Mouse (Mus musculus): Measurements from ENCODE around the gene Tmco4. TPM values are rescaled to one million over a fixed set of nuclear protein-coding genes. Genes with fewer than 3 reads are reported as not detected.

Tmco4 gene
- polyA plus RNA-seq, 1 experiment from 2014 or later = 12.7 TPM

- Histone ChIP-seq H3K27me3 (ENCODE audit: control insufficient read depth, insufficient read depth, low read length) (no peaks in the 10 kb centered on the region), H3K9ac (ENCODE audit: low read length) (no peak overlapping the region), H3K4me2 (ENCODE audit: low read depth, low read length) (no peak overlapping the region), H3K4me1 (ENCODE audit: control insufficient read depth, insufficient read depth, low read length) (no peaks in the 10 kb centered on the region), H3K9me3 (replicated peaks; ENCODE audit: control insufficient read depth, low read length) (no peaks in the 10 kb centered on the region), H3K27ac (ENCODE audit: low read length) (no peak overlapping the region), H3K4me3 (replicated peaks; ENCODE audit: low read length) (no peak overlapping the region), H3K36me3 (ENCODE audit: control insufficient read depth, insufficient read depth, low read length) (no peaks in the 10 kb centered on the region)
- WGBS = 85% methylated on average over 7 of the region's 7 CpGs
- ATAC-seq (ENCODE audit: insufficient read depth, low FRiP score) = no peak
These were observed 80.1 kb downstream of the Tmco4 start for GRCm38 (mm10) chr4:139052796-139053195.

GRCm38 (mm10) chr4:139053391-139053790 is 80.7 kb downstream of the Tmco4 start:
- Histone ChIP-seq H3K4me3 (replicated peaks; ENCODE audit: low read length) (no peak overlapping the region), H3K36me3 (ENCODE audit: control insufficient read depth, insufficient read depth, low read length) (no peaks in the 10 kb centered on the region), H3K9me3 (replicated peaks; ENCODE audit: control insufficient read depth, low read length) (no peaks in the 10 kb centered on the region), H3K4me2 (ENCODE audit: low read depth, low read length) (no peak overlapping the region), H3K4me1 (ENCODE audit: control insufficient read depth, insufficient read depth, low read length) (no peaks in the 10 kb centered on the region), H3K27me3 (ENCODE audit: control insufficient read depth, insufficient read depth, low read length) (no peaks in the 10 kb centered on the region), H3K27ac (ENCODE audit: low read length) (no peak overlapping the region), H3K9ac (ENCODE audit: low read length) (no peak overlapping the region)
- WGBS = 43% methylated on average over 5 of the region's 5 CpGs
- ATAC-seq (ENCODE audit: insufficient read depth, low FRiP score) = no peak

- no peak overlapping the region for H3K4me2 ChIP-seq (ENCODE audit: low read depth, low read length)
- WGBS = 52% methylated on average over 9 of the region's 9 CpGs
- H3K9ac ChIP-seq (ENCODE audit: low read length) = no peak overlapping the region
- ATAC-seq (ENCODE audit: insufficient read depth, low FRiP score) = no peak
- H3K27ac ChIP-seq (ENCODE audit: low read length) = no peak overlapping the region
- no peaks in the 10 kb centered on the region for H3K27me3 ChIP-seq (ENCODE audit: control insufficient read depth, insufficient read depth, low read length)
- H3K9me3 ChIP-seq (replicated peaks; ENCODE audit: control insufficient read depth, low read length) = no peaks in the 10 kb centered on the region
- H3K4me1 ChIP-seq (ENCODE audit: control insufficient read depth, insufficient read depth, low read length) = no peaks in the 10 kb centered on the region
- no peaks in the 10 kb centered on the region for H3K36me3 ChIP-seq (ENCODE audit: control insufficient read depth, insufficient read depth, low read length)
- H3K4me3 ChIP-seq (replicated peaks; ENCODE audit: low read length) = no peak overlapping the region
These were observed 81.7 kb downstream of the Tmco4 start for GRCm38 (mm10) chr4:139054300-139054923.

- H3K9me3 ChIP-seq (replicated peaks; ENCODE audit: control insufficient read depth, low read length) = no peaks in the 10 kb centered on the region
- WGBS = 80% methylated on average over 4 of the region's 4 CpGs
- no peak overlapping the region for H3K27ac ChIP-seq (ENCODE audit: low read length)
- H3K9ac ChIP-seq (ENCODE audit: low read length) = no peak overlapping the region
- no peak for ATAC-seq (ENCODE audit: insufficient read depth, low FRiP score)
- no peak overlapping the region for H3K4me3 ChIP-seq (replicated peaks; ENCODE audit: low read length)
- H3K4me2 ChIP-seq (ENCODE audit: low read depth, low read length) = no peak overlapping the region
- no peaks in the 10 kb centered on the region for H3K36me3 ChIP-seq (ENCODE audit: control insufficient read depth, insufficient read depth, low read length)
- H3K4me1 ChIP-seq (ENCODE audit: control insufficient read depth, insufficient read depth, low read length) = no peaks in the 10 kb centered on the region
- H3K27me3 ChIP-seq (ENCODE audit: control insufficient read depth, insufficient read depth, low read length) = no peaks in the 10 kb centered on the region
These were observed 82.6 kb downstream of the Tmco4 start for GRCm38 (mm10) chr4:139055336-139055735.

GRCm38 (mm10) chr4:139055744-139056143 is 83.1 kb downstream of the Tmco4 start:
- no peaks in the 10 kb centered on the region for H3K36me3 ChIP-seq (ENCODE audit: control insufficient read depth, insufficient read depth, low read length)
- no peak overlapping the region for H3K27ac ChIP-seq (ENCODE audit: low read length)
- H3K4me2 ChIP-seq (ENCODE audit: low read depth, low read length) = no peak overlapping the region
- no peaks in the 10 kb centered on the region for H3K4me1 ChIP-seq (ENCODE audit: control insufficient read depth, insufficient read depth, low read length)
- no peaks in the 10 kb centered on the region for H3K9me3 ChIP-seq (replicated peaks; ENCODE audit: control insufficient read depth, low read length)
- 59% methylated on average over 3 of the region's 3 CpGs for WGBS
- H3K27me3 ChIP-seq (ENCODE audit: control insufficient read depth, insufficient read depth, low read length) = no peaks in the 10 kb centered on the region
- H3K9ac ChIP-seq (ENCODE audit: low read length) = no peak overlapping the region
- no peak overlapping the region for H3K4me3 ChIP-seq (replicated peaks; ENCODE audit: low read length)
- ATAC-seq (ENCODE audit: insufficient read depth, low FRiP score) = no peak

GRCm38 (mm10) chr4:139057291-139057690 is 84.6 kb downstream of the Tmco4 start:
- Histone ChIP-seq H3K9ac (ENCODE audit: low read length) (no peak overlapping the region), H3K4me3 (replicated peaks; ENCODE audit: low read length) (no peak overlapping the region), H3K9me3 (replicated peaks; ENCODE audit: control insufficient read depth, low read length) (no peaks in the 10 kb centered on the region), H3K36me3 (ENCODE audit: control insufficient read depth, insufficient read depth, low read length) (no peaks in the 10 kb centered on the region), H3K4me1 (ENCODE audit: control insufficient read depth, insufficient read depth, low read length) (no peaks in the 10 kb centered on the region), H3K4me2 (ENCODE audit: low read depth, low read length) (no peak overlapping the region), H3K27ac (ENCODE audit: low read length) (no peak overlapping the region), H3K27me3 (ENCODE audit: control insufficient read depth, insufficient read depth, low read length) (no peaks in the 10 kb centered on the region)
- WGBS = 71% methylated on average over 5 of the region's 5 CpGs
- ATAC-seq (ENCODE audit: insufficient read depth, low FRiP score) = no peak

GRCm38 (mm10) chr4:139058029-139058428 is 85.3 kb downstream of the Tmco4 start:
- no peak for ATAC-seq (ENCODE audit: insufficient read depth, low FRiP score)
- H3K9ac ChIP-seq (ENCODE audit: low read length) = no peak overlapping the region
- no peaks in the 10 kb centered on the region for H3K36me3 ChIP-seq (ENCODE audit: control insufficient read depth, insufficient read depth, low read length)
- H3K4me3 ChIP-seq (replicated peaks; ENCODE audit: low read length) = no peak overlapping the region
- no peaks in the 10 kb centered on the region for H3K9me3 ChIP-seq (replicated peaks; ENCODE audit: control insufficient read depth, low read length)
- H3K4me1 ChIP-seq (ENCODE audit: control insufficient read depth, insufficient read depth, low read length) = no peaks in the 10 kb centered on the region
- no peak overlapping the region for H3K4me2 ChIP-seq (ENCODE audit: low read depth, low read length)
- no peaks in the 10 kb centered on the region for H3K27me3 ChIP-seq (ENCODE audit: control insufficient read depth, insufficient read depth, low read length)
- WGBS = 84% methylated on average over 5 of the region's 5 CpGs
- no peak overlapping the region for H3K27ac ChIP-seq (ENCODE audit: low read length)

GRCm38 (mm10) chr4:139059569-139059968 is 86.9 kb downstream of the Tmco4 start:
- Histone ChIP-seq H3K4me1 (ENCODE audit: control insufficient read depth, insufficient read depth, low read length) (no peaks in the 10 kb centered on the region), H3K27me3 (ENCODE audit: control insufficient read depth, insufficient read depth, low read length) (no peaks in the 10 kb centered on the region), H3K9me3 (replicated peaks; ENCODE audit: control insufficient read depth, low read length) (no peaks in the 10 kb centered on the region), H3K4me3 (replicated peaks; ENCODE audit: low read length) (no peak overlapping the region), H3K9ac (ENCODE audit: low read length) (no peak overlapping the region), H3K4me2 (ENCODE audit: low read depth, low read length) (no peak overlapping the region), H3K27ac (ENCODE audit: low read length) (no peak overlapping the region), H3K36me3 (ENCODE audit: control insufficient read depth, insufficient read depth, low read length) (no peaks in the 10 kb centered on the region)
- WGBS = 6% methylated on average over 7 of the region's 7 CpGs
- ATAC-seq (ENCODE audit: insufficient read depth, low FRiP score) = no peak

- 88% methylated on average over 5 of the region's 5 CpGs for WGBS
These were observed 92.1 kb downstream of the Tmco4 start for GRCm38 (mm10) chr4:139064831-139065230.

More at GRCm38 (mm10) chr4:139064831-139065230, 92.1 kb downstream of the Tmco4 start:
- Histone ChIP-seq H3K36me3 (ENCODE audit: control insufficient read depth, insufficient read depth, low read length) (no peaks in the 10 kb centered on the region), H3K4me3 (replicated peaks; ENCODE audit: low read length) (no peak overlapping the region), H3K4me1 (ENCODE audit: control insufficient read depth, insufficient read depth, low read length) (no peaks in the 10 kb centered on the region), H3K27me3 (ENCODE audit: control insufficient read depth, insufficient read depth, low read length) (no peaks in the 10 kb centered on the region), H3K27ac (ENCODE audit: low read length) (no peak overlapping the region), H3K9me3 (replicated peaks; ENCODE audit: control insufficient read depth, low read length) (no peaks in the 10 kb centered on the region), H3K9ac (ENCODE audit: low read length) (no peak overlapping the region), H3K4me2 (ENCODE audit: low read depth, low read length) (no peak overlapping the region)
- ATAC-seq (ENCODE audit: insufficient read depth, low FRiP score) = no peak

Measured in stomach, embryonic 16.5 days (tissue).